ENCODE assay signal across 23 mouse cellular contexts in genomic region chr11:63167826-63168225, GRCm38 (mm10). TPM values are rescaled to one million over a fixed set of nuclear protein-coding genes. Genes with fewer than 3 reads are reported as not detected.
DNase-seq lines count a peak whose midpoint lies in the region; ATAC-seq and TF ChIP-seq lines count a peak whose summit lies in the region.
"Had no signal": no experiment of that assay in that cellular context is flagged by ENCODE, and none has a peak within 500 bp of the region (broad histone marks: within the 10 kb centered on the region; RNA-seq: fewer than 3 reads in every experiment).

No protein-coding gene starts in this region.

- no peak overlapping the region for H3K27ac ChIP-seq in limb, embryonic 11.5 days (replicated peaks; ENCODE audit: low read depth, low read length)
- no peak overlapping the region for H3K27ac ChIP-seq in limb, embryonic 10.5 days
- peak overlapping the region; percentile 72 for H3K27ac ChIP-seq in brown adipose tissue, adult 24 weeks (replicated peaks; ENCODE audit: low read depth, low read length)
- no peak overlapping the region for H3K27ac ChIP-seq in hindbrain, postnatal 0 days
- H3K27ac ChIP-seq: forebrain, embryonic 10.5 days; forebrain, embryonic 13.5 days; hindbrain, embryonic 14.5 days had no signal

- peak; percentile 6 for DNase-seq in limb, embryonic 11.5 days (ENCODE audit: low spot score)
- no peak for DNase-seq in limb, embryonic 10.5 days (ENCODE audit: low spot score)
- peak; percentile 71 for DNase-seq in fat pad, adult 2 months (ENCODE audit: extremely low read depth, low read depth, low spot score)
- DNase-seq in hindbrain, postnatal 0 days (ENCODE audit: low spot score) = no peak
- DNase-seq: adrenal gland, adult 8-10 months; adrenal gland, postnatal 25 days; cerebellum, adult 18-20 months; cerebellum, adult 9-10 months; cerebellum, postnatal 14 days; gastrocnemius, postnatal 10 days; gastrocnemius, postnatal 36 days had no signal

- H3K27me3 ChIP-seq in limb, embryonic 11.5 days (ENCODE audit: control insufficient read depth, insufficient read depth, low read length) = no peaks in the 10 kb centered on the region
- no peaks in the 10 kb centered on the region for H3K27me3 ChIP-seq in limb, embryonic 10.5 days (ENCODE audit: low read depth, poor library complexity, severe bottlenecking)
- no peaks in the 10 kb centered on the region for H3K27me3 ChIP-seq in hindbrain, postnatal 0 days (ENCODE audit: insufficient read depth, low read length)
- H3K27me3 ChIP-seq: forebrain, embryonic 13.5 days; heart, embryonic 13.5 days had no signal

- no peaks in the 10 kb centered on the region for H3K9me3 ChIP-seq in limb, embryonic 11.5 days (ENCODE audit: control insufficient read depth, low read length)
- no peaks in the 10 kb centered on the region for H3K9me3 ChIP-seq in limb, embryonic 10.5 days (replicated peaks)
- H3K9me3 ChIP-seq in hindbrain, postnatal 0 days (ENCODE audit: low read length) = no peaks in the 10 kb centered on the region
- H3K9me3 ChIP-seq: forebrain, embryonic 10.5 days; forebrain, embryonic 13.5 days; heart, embryonic 13.5 days; hindbrain, embryonic 10.5 days had no signal

- H3K36me3 ChIP-seq in limb, embryonic 11.5 days (ENCODE audit: control insufficient read depth, insufficient read depth, low read length) = no peaks in the 10 kb centered on the region
- H3K36me3 ChIP-seq in limb, embryonic 10.5 days = no peaks in the 10 kb centered on the region
- H3K36me3 ChIP-seq in hindbrain, postnatal 0 days (ENCODE audit: insufficient read depth, low read length) = no peaks in the 10 kb centered on the region
- H3K36me3 ChIP-seq: forebrain, embryonic 10.5 days; heart, embryonic 13.5 days; hindbrain, embryonic 10.5 days had no signal

- H3K4me2 ChIP-seq in limb, embryonic 11.5 days (ENCODE audit: low read depth, severe bottlenecking) = no peak overlapping the region
- no peak overlapping the region for H3K4me2 ChIP-seq in hindbrain, postnatal 0 days (ENCODE audit: low read depth, low read length)
- H3K4me2 ChIP-seq: forebrain, embryonic 13.5 days; hindbrain, embryonic 14.5 days had no signal

- TF ChIP-seq CTCF in hindbrain, postnatal 0 days (IDR thresholded peaks at IDR 0.05; ENCODE audit: low read depth) = no peak

- peaks cover 4% of the 10 kb centered on the region; the same call in 1 of the 2 replicates for H3K4me1 ChIP-seq in limb, embryonic 11.5 days (ENCODE audit: control insufficient read depth, insufficient read depth, low read length)
- H3K4me1 ChIP-seq in limb, embryonic 10.5 days = peaks cover 12% of the 10 kb centered on the region
- peaks cover 13% of the 10 kb centered on the region; the same call in 1 of the 2 replicates for H3K4me1 ChIP-seq in brown adipose tissue, adult 24 weeks (ENCODE audit: control insufficient read depth, insufficient read depth, insufficient read length, low read length)
- H3K4me1 ChIP-seq in hindbrain, postnatal 0 days (ENCODE audit: insufficient read depth, low read length) = no peaks in the 10 kb centered on the region
- H3K4me1 ChIP-seq: forebrain, embryonic 13.5 days had no signal

- no peak overlapping the region for H3K9ac ChIP-seq in limb, embryonic 11.5 days (ENCODE audit: low read length)
- H3K9ac ChIP-seq in hindbrain, postnatal 0 days (replicated peaks; ENCODE audit: low read length) = no peak overlapping the region
- H3K9ac ChIP-seq: forebrain, embryonic 13.5 days; heart, embryonic 13.5 days; hindbrain, embryonic 14.5 days had no signal

- H3K4me3 ChIP-seq in limb, embryonic 11.5 days (ENCODE audit: low read depth, low read length) = no peak overlapping the region
- H3K4me3 ChIP-seq in limb, embryonic 10.5 days = no peak overlapping the region
- H3K4me3 ChIP-seq in brown adipose tissue, adult 24 weeks (ENCODE audit: insufficient read depth, low read depth, low read length) = no peak overlapping the region
- H3K4me3 ChIP-seq in hindbrain, postnatal 0 days (ENCODE audit: low read length) = no peak overlapping the region
- H3K4me3 ChIP-seq: erythroblast, embryonic 14.5 days; forebrain, embryonic 10.5 days; forebrain, embryonic 13.5 days; heart, embryonic 13.5 days; hindbrain, embryonic 10.5 days had no signal

- ATAC-seq in limb, embryonic 11.5 days (ENCODE audit: insufficient number of reproducible peaks, low FRiP score, low TSS enrichment, low read depth) = no peak
- no peak for ATAC-seq in hindbrain, postnatal 0 days
- ATAC-seq in erythroblast, adult 5-6 weeks (replicated peaks; ENCODE audit: low FRiP score, poor library complexity, severe bottlenecking) = no peak
- ATAC-seq: CD4-positive, CD25-positive, alpha-beta regulatory T cell, adult 4 months; forebrain, embryonic 13.5 days; forebrain, embryonic 16.5 days; intestine, postnatal 0 days had no signal

- 83% methylated on average over 4 of the region's 4 CpGs for WGBS in limb, embryonic 11.5 days
- WGBS in limb, embryonic 10.5 days = 75% methylated on average over 4 of the region's 4 CpGs
- WGBS in hindbrain, postnatal 0 days = 85% methylated on average over 4 of the region's 4 CpGs

RNA-seq across cellular contexts. Expression of gene Pmp22, which starts 39.0 kb away (rescaled TPM):
- 43.7 and 51.0 TPM in 2 replicates for polyA plus RNA-seq in limb, embryonic 11.5 days (2014; fragmentation: Nextera tagmentation; extraction: Ambion mirVana)
- polyA plus RNA-seq in limb, embryonic 10.5 days (2016; fragmentation: Nextera tagmentation; extraction: Ambion mirVana) = 27.7 and 29.8 TPM in 2 replicates
- 51.2 and 71.0 TPM in 2 replicates for polyA plus RNA-seq in brown adipose tissue, adult 24 weeks (2012; ENCODE audit: insufficient read depth, insufficient read length, missing spikeins)
- 45.6 and 74.2 TPM in 2 replicates for total RNA-seq in hindbrain, postnatal 0 days (2014; rRNA removed)
- polyA plus RNA-seq in hindbrain, postnatal 0 days (2015; fragmentation: Nextera tagmentation; extraction: Ambion mirVana) = 37.8 and 44.1 TPM in 2 replicates
- 3.8 TPM in 1 of 2 replicates, not detected in the other for total RNA-seq in erythroblast, adult 5-6 weeks (2015; ENCODE audit: low replicate concordance)
- 0.28 TPM in 1 of 2 replicates, not detected in the other for total RNA-seq in erythroblast, adult 5-6 weeks (2017; ENCODE audit: low replicate concordance)
- total RNA-seq: MEL had no signal
- polyA plus RNA-seq: CD4-positive, CD25-positive, alpha-beta regulatory T cell, adult 4 months had no signal

Comparison
In these comparisons a context has a peak if more than half of its experiments do, and no peak if none do; other contexts are left out.
1. DNase-seq: peak in limb, embryonic 11.5 days (single experiment) and fat pad, adult 2 months (single experiment); none in limb, embryonic 10.5 days (single experiment) and hindbrain, postnatal 0 days (single experiment).